Mouse (Mus musculus) midbrain, embryonic 10.5 days (tissue): ENCODE results near the gene 4933427D14Rik. TPM values are rescaled to one million over a fixed set of nuclear protein-coding genes. Genes with fewer than 3 reads are reported as not detected.

Experiments used
- DNase-seq: peaks from one replicate; pipeline ENCODE4 v3.0.0-alpha.2; 2017; ENCODE audit warnings: low spot score
- H3K27ac ChIP-seq: fragments of 300-500 bp; sonication (generic); replicated peaks from 2 replicates; pipeline ENCODE4 v1.5.1; 2016; ENCODE audit warnings: mild to moderate bottlenecking
- H3K27me3 ChIP-seq: fragments of 300-500 bp; sonication (generic); 2 replicates; pipeline ENCODE4 v1.6.1; 2016; ENCODE audit warnings: low read depth, mild to moderate bottlenecking; ENCODE audit not compliant: poor library complexity, severe bottlenecking
- H3K36me3 ChIP-seq: fragments of 300-500 bp; sonication (generic); 2 replicates; pipeline ENCODE4 v1.6.1; 2016; ENCODE audit warnings: mild to moderate bottlenecking, moderate library complexity
- H3K4me1 ChIP-seq: fragments of 300-500 bp; sonication (generic); 2 replicates; pipeline ENCODE4 v1.6.1; 2016
- H3K4me3 ChIP-seq: fragments of 300-500 bp; sonication (generic); 2 replicates; pipeline ENCODE4 v1.5.1; 2016; ENCODE audit warnings: mild to moderate bottlenecking, moderate library complexity
- H3K9me3 ChIP-seq: fragments of 300-500 bp; sonication (generic); replicated peaks from 2 replicates; pipeline ENCODE4 v1.6.1; 2016; ENCODE audit warnings: mild to moderate bottlenecking
- WGBS: fragments of 180-500 bp; shearing (Covaris S2); methylation state at CpG from one replicate; pipeline ENCODE4 v1.1.7; 2016; 5-methylcytosine and 5-hydroxymethylcytosine counted together
- polyA plus RNA-seq: library from polyadenylated mRNA; unstranded; fragments of >200 nt; fragmentation: Nextera tagmentation; extraction: Ambion mirVana; gene quantifications from 2 replicates; pipeline ENCODE4 v1.2.1, GENCODE M21; 2016

4933427D14Rik gene
- polyA plus RNA-seq, 1 experiment from 2014 or later, result 19.0 TPM

GRCm38 (mm10) chr11:72132266-72132665 lies 75.0 kb downstream of the 4933427D14Rik start:
- no peak for DNase-seq
- Histone ChIP-seq H3K27me3 (peaks cover 71% of the 10 kb centered on the region), H3K4me3 (no peak overlapping the region), H3K4me1 (peaks cover 39% of the 10 kb centered on the region), H3K9me3 (no peaks in the 10 kb centered on the region), H3K36me3 (no peaks in the 10 kb centered on the region), H3K27ac (no peak overlapping the region)
- WGBS, result 39% methylated on average over 3 of the region's 3 CpGs

GRCm38 (mm10) chr11:72131697-72132096 lies 75.6 kb downstream of the 4933427D14Rik start:
- H3K4me1 ChIP-seq, result peaks cover 39% of the 10 kb centered on the region
- DNase-seq, result no peak
- WGBS, result 90% methylated on average over 1 of the region's 1 CpGs
- no peaks in the 10 kb centered on the region for H3K36me3 ChIP-seq
- H3K4me3 ChIP-seq, result no peak overlapping the region
- H3K27me3 ChIP-seq, result peaks cover 65% of the 10 kb centered on the region
- no peaks in the 10 kb centered on the region for H3K9me3 ChIP-seq
- no peak overlapping the region for H3K27ac ChIP-seq

- WGBS, result 87% methylated on average over 3 of the region's 3 CpGs
- H3K27me3 ChIP-seq, result peaks cover 57% of the 10 kb centered on the region
- no peak overlapping the region for H3K4me3 ChIP-seq
- no peaks in the 10 kb centered on the region for H3K9me3 ChIP-seq
- no peak for DNase-seq
- peaks cover 31% of the 10 kb centered on the region for H3K4me1 ChIP-seq
- H3K36me3 ChIP-seq, result no peaks in the 10 kb centered on the region
- no peak overlapping the region for H3K27ac ChIP-seq
These were observed 76.4 kb downstream of the 4933427D14Rik start for GRCm38 (mm10) chr11:72130905-72131304.

GRCm38 (mm10) chr11:72130472-72130871 lies 76.8 kb downstream of the 4933427D14Rik start:
- H3K27me3 ChIP-seq, result peaks cover 53% of the 10 kb centered on the region
- H3K27ac ChIP-seq, result no peak overlapping the region
- no peaks in the 10 kb centered on the region for H3K9me3 ChIP-seq
- DNase-seq, result no peak
- peaks cover 27% of the 10 kb centered on the region for H3K4me1 ChIP-seq
- no peaks in the 10 kb centered on the region for H3K36me3 ChIP-seq
- WGBS, result 74% methylated on average over 3 of the region's 3 CpGs
- H3K4me3 ChIP-seq, result no peak overlapping the region

- H3K36me3 ChIP-seq, result no peaks in the 10 kb centered on the region
- DNase-seq, result no peak
- peak overlapping the region; percentile 9; the same call in 1 of the 2 replicates for H3K4me3 ChIP-seq
- H3K4me1 ChIP-seq, result peaks cover 22% of the 10 kb centered on the region
- H3K27ac ChIP-seq, result no peak overlapping the region
- peaks cover 48% of the 10 kb centered on the region for H3K27me3 ChIP-seq
- H3K9me3 ChIP-seq, result no peaks in the 10 kb centered on the region
- 7% methylated on average over 11 of the region's 11 CpGs for WGBS
These were observed 77.2 kb downstream of the 4933427D14Rik start for GRCm38 (mm10) chr11:72130021-72130420.

GRCm38 (mm10) chr11:72129032-72129894 lies 78.0 kb downstream of the 4933427D14Rik start:
- no peak overlapping the region for H3K27ac ChIP-seq
- no peak overlapping the region for H3K4me3 ChIP-seq
- WGBS, result 75% methylated on average over 8 of the region's 8 CpGs
- no peak for DNase-seq
- peaks cover 19% of the 10 kb centered on the region for H3K4me1 ChIP-seq
- H3K9me3 ChIP-seq, result no peaks in the 10 kb centered on the region
- peaks cover 41% of the 10 kb centered on the region for H3K27me3 ChIP-seq
- no peaks in the 10 kb centered on the region for H3K36me3 ChIP-seq

GRCm38 (mm10) chr11:72127450-72128189 lies 79.6 kb downstream of the 4933427D14Rik start:
- H3K4me3 ChIP-seq, result no peak overlapping the region
- H3K27ac ChIP-seq, result no peak overlapping the region
- DNase-seq, result no peak
- 74% methylated on average over 5 of the region's 5 CpGs for WGBS
- H3K9me3 ChIP-seq, result no peaks in the 10 kb centered on the region
- peaks cover 19% of the 10 kb centered on the region for H3K4me1 ChIP-seq
- no peaks in the 10 kb centered on the region for H3K36me3 ChIP-seq
- peaks cover 24% of the 10 kb centered on the region for H3K27me3 ChIP-seq

GRCm38 (mm10) chr11:72125781-72126180 lies 81.5 kb downstream of the 4933427D14Rik start:
- H3K9me3 ChIP-seq, result no peaks in the 10 kb centered on the region
- no peaks in the 10 kb centered on the region for H3K36me3 ChIP-seq
- DNase-seq, result no peak
- 0 out of 2 replicates have a peak, but pooled peaks cover 6% of the 10 kb centered on the region for H3K27me3 ChIP-seq
- peaks cover 19% of the 10 kb centered on the region for H3K4me1 ChIP-seq
- 77% methylated on average over 3 of the region's 3 CpGs for WGBS
- H3K27ac ChIP-seq, result no peak overlapping the region; the same call in 1 of the 2 replicates
- no peak overlapping the region for H3K4me3 ChIP-seq

GRCm38 (mm10) chr11:72123531-72123930 lies 83.7 kb downstream of the 4933427D14Rik start:
- whole genome bisulfite sequencing, result 82% methylated on average over 4 of the region's 4 CpGs
- DNase-seq, result no peak

GRCm38 (mm10) chr11:72120354-72120753 lies 86.9 kb downstream of the 4933427D14Rik start:
- WGBS, result 89% methylated on average over 6 of the region's 6 CpGs
- no peaks in the 10 kb centered on the region for H3K27me3 ChIP-seq
- DNase-seq, result no peak
- no peaks in the 10 kb centered on the region for H3K36me3 ChIP-seq
- no peaks in the 10 kb centered on the region for H3K9me3 ChIP-seq
- H3K4me1 ChIP-seq, result peaks cover 17% of the 10 kb centered on the region
- no peak overlapping the region for H3K27ac ChIP-seq
- no peak overlapping the region for H3K4me3 ChIP-seq

More at GRCm38 (mm10) chr11:72123531-72123930, 83.7 kb downstream of the 4933427D14Rik start:
- Histone ChIP-seq H3K4me3 (no peak overlapping the region), H3K27me3 (no peaks in the 10 kb centered on the region), H3K4me1 (peaks cover 7% of the 10 kb centered on the region), H3K9me3 (no peaks in the 10 kb centered on the region), H3K27ac (no peak overlapping the region), H3K36me3 (no peaks in the 10 kb centered on the region)

- Histone ChIP-seq H3K9me3 (no peaks in the 10 kb centered on the region), H3K4me3 (no peak overlapping the region), H3K27ac (no peak overlapping the region), H3K36me3 (no peaks in the 10 kb centered on the region), H3K27me3 (no peaks in the 10 kb centered on the region), H3K4me1 (peaks cover 23% of the 10 kb centered on the region)
- 89% methylated on average over 3 of the region's 3 CpGs for WGBS
- no peak for DNase-seq
These were observed 88.6 kb downstream of the 4933427D14Rik start for GRCm38 (mm10) chr11:72118630-72119029.

- Histone ChIP-seq H3K36me3 (no peaks in the 10 kb centered on the region), H3K9me3 (no peaks in the 10 kb centered on the region), H3K27ac (no peak overlapping the region), H3K27me3 (no peaks in the 10 kb centered on the region), H3K4me3 (no peak overlapping the region), H3K4me1 (peaks cover 26% of the 10 kb centered on the region)
- DNase-seq, result no peak
- WGBS, result 69% methylated on average over 4 of the region's 4 CpGs
These were observed 94.0 kb downstream of the 4933427D14Rik start for GRCm38 (mm10) chr11:72113296-72113695.

GRCm38 (mm10) chr11:72110726-72111125 lies 96.5 kb downstream of the 4933427D14Rik start:
- 57% methylated on average over 3 of the region's 3 CpGs for WGBS
- Histone ChIP-seq H3K27me3 (no peaks in the 10 kb centered on the region), H3K4me1 (peaks cover 16% of the 10 kb centered on the region), H3K27ac (no peak overlapping the region), H3K9me3 (no peaks in the 10 kb centered on the region), H3K4me3 (no peak overlapping the region), H3K36me3 (no peaks in the 10 kb centered on the region)
- DNase-seq, result no peak
